Mouse (Mus musculus) adrenal gland, postnatal 4 days (tissue): ENCODE data around the gene Dmtf1. TPM values are rescaled to one million over a fixed set of nuclear protein-coding genes. Genes with fewer than 3 reads are reported as not detected.

Experiments
- DNase-seq, 2 experiments: peaks; one replicate each; pipeline ENCODE4 v3.0.0; 2021 to 2022; ENCODE audit warnings: low spot score in 2 of 2, mixed read lengths in 2 of 2
- total RNA-seq, 2 experiments: library from RNA; stranded (reverse); gene quantifications; 2 replicates each; pipeline ENCODE4 v1.2.3; 2021

Gene Dmtf1
- total RNA-seq, 2 experiments from 2014 or later: 27.1 to 33.2 TPM

DNA sequence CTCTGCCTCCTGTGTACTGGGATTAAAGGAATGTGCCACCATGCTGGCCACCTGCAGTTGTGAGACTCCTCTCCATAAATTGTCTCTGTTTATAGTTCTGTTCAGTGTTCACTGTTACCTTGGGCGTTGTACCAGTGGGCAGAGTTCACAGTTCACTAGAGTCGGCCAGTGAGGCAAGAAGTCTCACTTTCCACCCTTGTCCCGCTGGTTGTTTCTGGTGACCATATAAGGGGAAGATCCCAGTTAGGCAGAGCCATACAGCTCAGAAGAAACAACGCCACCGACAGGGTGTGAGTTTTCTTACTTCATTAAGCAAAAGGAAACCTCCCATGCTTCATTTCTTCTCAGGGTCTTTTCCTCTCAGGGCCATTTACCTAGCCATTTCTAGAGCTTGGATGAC lies 53.1 kb downstream of the Dmtf1 start:
- DNase-seq: no peak

DNA sequence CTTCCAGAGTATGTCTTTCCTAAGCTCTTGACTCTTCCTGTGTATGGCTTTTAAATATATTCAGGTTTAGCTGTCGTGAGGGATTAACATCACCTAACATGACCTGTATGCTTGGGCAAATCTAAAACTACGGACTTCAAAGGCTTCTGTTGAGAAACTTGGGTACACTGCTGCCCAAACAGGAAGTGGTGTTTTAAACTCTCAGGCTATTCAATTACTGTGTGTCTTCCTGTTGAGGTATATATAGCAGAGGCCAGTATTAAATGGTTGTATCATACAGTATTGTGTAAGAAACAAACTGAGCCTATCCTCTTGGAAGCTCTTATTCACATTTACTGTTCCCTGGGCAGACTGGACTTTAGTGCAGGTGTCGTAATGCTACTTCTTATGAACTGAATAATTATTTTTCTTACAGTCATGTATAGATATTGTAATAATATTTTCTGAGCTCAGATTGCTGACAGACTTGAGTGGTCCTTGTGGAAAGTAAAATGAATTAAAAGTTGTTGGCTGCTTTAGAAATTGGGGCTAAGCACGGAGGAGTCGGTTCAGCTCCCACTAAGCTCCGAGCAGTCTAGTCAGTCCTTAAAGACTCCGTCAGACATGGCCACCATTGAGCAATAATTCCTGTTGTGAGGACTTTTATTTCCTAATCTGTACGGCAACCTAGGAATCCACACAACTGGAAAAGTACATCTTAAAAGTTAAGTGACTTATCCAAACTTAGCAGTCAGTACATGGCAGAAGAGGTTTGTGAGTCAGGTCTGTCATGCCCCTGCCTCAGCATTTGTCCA lies 54.1 kb downstream of the Dmtf1 start:
- DNase-seq: no peak

DNA sequence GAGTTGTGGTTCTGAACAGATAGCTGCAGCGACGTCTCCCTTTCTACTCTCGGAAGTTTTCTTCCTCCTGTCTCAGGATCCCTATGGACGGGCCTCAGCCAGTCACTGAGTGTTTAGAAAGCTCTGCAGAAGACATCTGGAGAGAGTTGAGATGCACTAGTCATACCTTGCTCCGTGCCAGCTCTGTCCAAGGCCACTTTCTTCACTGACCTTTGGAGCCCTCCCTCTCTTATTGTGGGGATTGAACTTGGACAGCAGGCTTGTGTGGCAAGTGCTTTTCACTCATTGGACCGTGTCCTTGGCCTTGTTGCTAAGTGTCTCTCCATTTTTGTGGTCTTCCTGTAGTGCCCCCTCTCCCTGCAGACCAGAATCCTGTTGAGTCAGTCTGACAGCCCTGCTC lies 54.8 kb downstream of the Dmtf1 start:
- DNase-seq: peak in 1 of 2 experiments; percentile 10

DNA sequence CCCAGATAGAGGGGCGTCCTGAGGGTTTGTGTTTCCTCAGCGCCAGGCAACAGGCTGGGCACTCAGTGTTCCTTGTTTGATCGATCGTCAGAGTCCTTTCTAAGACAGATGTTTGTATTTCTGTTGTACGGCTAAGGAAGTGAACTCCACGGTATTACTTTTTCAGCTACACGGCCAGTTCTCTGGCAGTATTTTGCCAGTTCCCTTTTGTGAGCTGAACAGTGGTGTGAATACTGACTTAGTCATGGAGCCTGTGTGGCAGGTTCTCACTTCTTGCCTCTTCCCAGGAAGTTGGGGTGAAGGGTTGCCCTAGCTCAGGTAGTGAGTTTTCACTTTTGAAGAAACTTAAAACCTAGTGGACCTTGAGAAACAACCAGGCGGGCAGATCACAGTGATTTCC lies 57.6 kb downstream of the Dmtf1 start:
- DNase-seq: no peak

DNA sequence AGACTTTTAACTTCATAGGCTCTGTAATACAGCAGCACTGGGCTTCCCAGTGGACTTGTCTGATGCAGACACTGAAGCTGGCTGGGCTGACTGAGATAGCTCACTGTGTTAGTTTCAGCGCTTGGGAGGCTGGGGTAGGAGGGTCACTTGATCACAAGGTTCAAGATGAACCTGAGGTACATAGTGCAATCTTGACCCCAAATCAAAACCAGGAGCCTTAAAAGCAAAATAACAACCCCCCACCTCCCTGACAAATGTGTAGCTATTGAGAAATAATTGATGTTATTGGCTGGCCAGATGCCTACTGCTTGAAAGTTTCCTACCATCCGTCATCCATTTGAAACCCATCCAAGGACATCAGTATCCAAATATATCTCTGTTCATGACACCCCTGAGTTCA lies 58.9 kb downstream of the Dmtf1 start:
- DNase-seq: no peak

DNA sequence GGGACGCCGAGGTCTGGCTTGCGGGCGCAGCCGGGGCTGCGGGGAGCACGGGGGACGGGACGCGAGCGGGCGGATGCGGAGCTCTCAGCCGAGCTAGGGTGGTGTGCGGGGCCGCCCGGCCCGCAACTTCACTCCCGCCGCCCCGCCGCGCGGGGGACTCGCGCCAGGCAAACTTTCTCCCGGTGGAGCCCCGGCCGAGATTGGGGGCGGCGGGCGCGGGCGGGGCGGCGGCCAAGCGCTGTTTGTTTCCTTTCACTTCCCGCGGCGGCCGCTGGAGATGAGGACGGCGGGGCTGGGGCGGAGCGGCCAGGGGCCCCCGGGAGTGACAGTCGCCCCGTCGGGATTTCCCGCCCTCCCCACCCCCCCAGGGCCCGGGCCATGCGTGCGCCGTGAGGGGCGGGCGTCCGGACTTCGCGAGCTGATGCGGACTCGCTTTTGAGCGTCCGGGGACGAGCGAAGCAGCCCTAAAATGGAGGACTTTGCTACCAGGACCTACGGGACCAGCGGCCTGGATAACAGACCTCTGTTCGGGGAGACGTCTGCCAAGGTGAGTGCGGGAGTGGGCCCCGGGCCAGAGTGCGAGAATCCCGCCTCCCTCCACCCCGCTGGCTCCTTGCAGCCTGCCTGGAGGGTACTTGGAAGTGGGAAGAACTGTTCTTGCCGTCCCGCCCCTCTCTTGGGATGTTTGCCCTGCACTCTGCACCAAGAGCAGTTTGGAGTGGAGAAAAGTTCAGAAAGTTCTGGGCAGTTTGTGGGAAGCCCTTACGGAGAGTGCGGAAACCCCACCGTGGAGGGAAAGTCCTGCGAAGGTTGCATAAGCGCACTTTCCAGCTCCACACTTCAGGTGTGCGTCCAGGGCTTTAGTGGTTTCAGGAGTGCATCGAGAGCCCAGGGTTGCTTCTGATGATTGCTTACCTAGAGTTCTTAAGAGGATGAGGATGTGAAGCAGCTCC lies 60.5 kb downstream of the Dmtf1 start:
- peak; percentile 26 to 48 for DNase-seq

DNA sequence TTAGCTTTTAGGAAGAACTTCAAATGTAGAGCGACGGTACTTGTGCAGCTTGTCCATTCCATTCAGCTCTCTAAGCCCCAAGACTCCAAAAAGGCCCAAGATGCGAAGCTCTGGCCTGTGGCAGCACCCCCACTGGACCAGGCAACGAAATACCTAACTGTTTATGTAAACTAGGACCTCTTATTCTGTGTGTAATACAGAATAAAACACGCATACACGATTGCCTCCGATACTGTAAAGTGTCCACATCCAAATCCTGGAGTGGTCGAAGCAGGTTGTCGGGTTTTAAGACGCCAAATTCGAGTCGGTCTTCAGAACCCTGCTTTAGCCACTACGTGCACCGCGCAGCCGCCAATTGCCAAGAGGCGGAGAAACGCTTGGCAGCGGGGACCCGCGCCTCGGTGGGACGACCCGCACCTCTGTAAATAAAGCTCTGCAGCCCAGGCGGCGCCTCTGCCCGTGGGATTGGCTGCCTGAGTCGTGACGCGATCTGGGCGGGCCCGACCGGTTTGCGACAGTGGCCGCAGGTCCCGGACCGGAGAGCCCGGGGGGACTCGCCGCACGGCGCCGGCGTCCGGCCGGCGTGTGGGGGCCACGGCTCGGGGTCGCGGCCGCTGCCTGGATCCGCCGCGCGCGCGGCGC lies 61.2 kb downstream of the Dmtf1 start, which contains the start of gene Tmem243:
TSS of gene Tmem243 (plus strand) at position 462 of the 642 bp plus-strand sequence.
- DNase-seq: peak; percentile 68 to 85

DNA sequence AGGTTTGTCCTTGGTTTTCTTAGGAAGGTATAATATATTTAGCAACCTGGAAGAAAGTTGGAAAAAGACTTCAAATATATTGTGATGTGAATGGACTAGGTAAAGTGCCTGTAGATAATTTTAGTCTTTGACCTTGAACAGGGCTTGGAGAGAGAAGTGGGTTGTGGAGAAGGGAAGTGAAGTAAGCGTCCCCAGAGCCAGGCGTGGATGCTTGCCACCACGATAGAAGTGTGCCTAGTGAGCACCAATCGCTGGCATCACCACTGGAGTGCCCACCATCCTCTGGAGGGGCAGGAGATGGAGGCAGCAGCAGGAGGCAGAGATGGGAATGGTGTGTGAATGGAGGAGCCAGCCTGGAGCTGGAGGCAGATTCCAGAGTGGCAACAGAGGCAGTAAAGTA lies 68.1 kb downstream of the Dmtf1 start:
- no peak for DNase-seq

DNA sequence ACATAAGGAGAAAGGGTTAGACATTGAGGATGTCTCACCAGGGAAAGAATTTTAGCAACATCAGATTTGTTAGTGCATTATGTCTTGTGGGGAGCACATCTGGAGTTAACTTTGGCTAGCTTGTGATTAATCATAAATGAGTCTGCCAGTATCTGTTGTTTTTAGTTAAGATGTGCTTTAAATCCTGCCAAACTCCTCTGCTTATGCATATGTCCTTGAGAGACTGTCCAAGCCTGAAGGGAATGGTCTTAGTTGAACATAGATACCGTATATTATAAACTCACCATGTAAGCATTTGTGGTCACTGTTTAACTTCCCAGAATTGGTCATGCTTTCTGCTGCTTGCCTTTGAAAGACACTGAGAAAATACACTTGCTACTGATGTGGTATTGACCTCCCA lies 68.9 kb downstream of the Dmtf1 start:
- no peak for DNase-seq

DNA sequence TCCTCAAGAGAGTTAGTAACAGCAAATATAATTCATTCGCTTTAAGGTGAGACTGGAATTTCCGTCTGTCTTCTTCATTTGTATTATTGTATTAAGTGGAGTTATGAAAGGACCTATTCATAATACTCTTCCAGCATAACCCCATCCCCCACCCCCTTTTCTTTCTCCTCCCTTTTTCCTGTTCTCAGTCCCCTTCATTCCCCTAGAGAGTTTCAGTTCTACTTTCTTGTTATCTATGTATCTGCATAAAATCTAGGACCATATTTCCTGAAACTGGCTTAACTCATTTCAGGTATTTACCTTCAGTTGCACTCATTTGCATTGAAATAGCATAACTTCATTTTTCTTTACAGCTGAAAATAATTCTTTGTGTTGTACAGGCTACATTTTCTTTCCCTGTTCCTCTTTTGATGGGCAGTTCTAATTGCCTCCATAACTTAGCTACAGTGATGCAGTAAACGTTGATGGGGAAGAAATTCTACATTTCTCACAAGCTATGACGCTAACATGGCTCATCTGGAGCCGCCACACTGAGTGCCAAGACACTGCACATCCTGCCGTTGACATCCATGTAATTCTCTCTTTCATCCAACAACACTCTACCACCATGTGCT lies 71.0 kb downstream of the Dmtf1 start:
- DNase-seq: no peak

DNA sequence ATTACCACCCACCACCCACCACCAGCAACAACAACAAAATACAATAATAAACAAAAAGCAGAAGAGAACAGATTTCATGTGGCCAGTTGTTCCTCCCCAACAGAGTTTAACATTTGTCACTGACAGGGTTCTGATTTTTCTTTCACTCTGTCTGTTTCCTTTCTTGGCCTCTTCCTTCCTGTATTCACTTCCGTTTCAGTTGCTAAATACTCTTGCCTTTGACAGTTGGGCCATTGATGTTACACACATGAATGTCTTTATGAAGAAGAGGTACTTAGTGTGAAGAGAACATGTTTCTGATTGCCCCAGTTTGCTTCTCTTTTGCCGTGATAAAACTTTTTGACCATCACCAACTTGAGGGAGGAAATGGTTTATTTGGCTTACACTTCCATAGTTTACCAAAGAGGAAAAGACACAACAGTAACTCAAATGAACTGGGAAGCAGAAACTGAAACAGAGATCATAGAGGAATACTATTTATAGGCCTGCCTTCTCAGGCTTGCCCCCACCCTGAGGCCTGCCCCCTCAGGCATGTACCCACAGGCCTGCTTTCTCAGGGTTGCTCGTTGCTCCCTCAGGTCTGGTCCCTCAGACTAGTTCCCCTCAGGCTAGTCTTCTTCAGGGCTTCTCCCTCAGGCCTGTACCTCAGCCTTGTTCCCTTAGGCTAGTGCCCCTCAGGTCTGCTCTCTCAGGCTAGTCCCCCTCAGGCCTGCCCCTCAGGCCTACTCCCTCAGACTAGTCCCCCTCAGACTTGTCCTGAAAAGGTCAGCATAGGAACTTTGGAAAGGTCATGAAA lies 74.5 kb downstream of the Dmtf1 start:
- no peak for DNase-seq

DNA sequence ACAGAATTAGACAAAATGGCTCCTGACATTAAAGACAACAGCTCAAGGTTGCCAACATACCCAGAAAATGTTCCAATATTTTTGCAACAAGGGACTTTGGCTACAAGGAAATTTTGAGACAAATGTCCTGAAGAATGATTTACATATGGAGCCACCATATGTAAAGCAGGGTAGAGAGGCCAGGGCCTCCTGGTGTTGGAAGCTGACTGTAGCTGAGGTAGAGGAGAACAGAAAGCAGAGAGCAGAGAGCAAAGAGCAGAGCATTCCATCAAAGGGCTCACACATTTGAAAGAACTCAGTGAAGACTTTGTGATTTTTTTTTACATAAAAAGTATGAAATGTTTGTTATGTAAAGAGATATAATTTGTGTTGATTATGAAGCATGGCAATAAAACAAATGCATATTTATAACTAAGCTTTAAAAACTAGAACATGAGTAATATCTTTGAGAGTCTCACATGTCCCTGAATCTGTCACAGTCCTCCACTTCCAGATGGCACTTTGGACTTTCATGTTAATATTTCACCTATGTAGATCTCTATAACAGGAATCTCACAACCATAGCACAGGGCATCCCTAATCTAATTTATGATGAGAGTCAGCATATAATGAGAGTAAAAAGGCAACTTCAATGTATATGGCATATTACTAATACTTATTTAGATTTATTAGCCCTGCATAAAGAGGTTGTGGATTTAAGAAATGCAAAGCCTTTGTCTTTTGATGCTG lies 81.6 kb downstream of the Dmtf1 start:
- DNase-seq: no peak

DNA sequence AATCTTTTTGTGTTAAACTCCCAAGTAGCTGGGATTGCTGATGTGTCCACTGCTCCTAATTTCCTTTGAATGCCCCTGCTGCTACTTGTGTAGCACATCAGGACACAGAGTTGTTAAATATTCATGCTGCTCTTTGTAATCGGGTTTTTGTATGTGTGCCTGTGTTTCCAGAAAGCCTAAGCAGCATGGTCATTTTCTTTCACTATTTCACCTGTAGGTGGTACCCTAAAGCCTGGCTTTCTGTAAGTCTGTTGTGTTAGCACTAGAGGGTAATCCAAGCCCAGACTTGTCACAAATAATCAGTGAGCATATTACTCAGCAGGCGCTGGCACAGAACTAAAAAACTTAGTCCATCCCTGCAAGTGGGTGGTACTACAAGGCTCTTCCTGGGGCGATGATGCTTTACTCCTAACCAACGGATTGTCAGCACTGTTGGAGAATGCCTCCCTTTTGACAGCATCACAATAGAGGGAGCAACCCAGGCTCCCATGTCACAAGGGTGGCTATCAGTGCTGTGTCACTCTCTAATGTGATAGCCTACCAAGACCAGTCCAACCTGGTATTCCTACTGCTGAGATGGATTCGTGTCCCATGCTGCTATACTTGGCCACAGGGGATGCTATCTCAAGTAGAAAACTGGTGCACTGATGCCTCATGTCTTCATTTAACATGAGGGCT lies 88.3 kb downstream of the Dmtf1 start:
- no peak for DNase-seq

DNA sequence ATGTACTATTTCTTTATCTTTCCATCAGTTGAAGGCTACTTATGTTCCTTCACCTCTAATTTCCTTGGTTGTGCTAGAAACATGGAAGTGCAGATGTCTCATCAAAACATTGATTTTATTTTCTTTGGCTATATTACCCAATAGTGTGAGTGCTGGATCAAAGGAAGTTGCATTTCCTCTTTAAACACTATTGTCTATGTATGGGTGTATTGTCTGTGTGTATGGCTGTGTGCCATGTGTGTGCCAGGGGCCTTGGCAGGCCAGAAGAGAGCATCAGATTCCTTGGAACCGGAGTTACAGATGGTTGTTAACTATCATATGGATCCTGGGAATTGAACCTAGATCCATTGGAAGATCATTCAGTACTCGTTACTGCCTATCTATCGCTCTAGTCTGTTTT lies 90.2 kb downstream of the Dmtf1 start:
- DNase-seq: no peak

DNA sequence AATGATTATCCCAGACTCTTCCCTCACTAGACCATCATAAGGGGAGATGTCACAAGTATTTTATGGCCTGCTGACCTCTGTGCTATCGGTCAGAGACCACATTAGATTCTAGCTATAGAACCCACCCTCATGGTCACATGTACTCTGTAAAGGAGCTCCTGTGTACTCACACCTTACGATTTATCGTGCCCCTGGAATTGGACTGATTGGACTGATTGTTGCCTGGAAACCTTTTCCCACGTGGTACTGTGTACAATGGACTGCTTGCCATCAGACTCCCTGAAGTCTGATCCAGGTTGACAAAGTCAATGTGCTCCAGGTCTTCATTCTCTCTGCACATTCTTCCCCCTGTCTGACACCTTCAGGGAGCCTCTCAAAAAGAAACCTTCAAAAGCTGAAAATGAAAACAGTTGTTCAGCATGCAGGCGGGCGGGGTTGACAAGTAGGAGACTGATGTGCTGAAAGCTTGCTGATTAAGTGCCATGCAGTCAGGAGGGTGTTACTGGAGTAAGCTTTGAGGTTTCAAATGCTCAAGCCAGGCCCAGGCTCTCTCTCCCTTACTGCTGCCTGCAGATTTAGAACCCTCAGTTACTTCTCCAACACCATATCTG lies 91.9 kb downstream of the Dmtf1 start:
- DNase-seq: no peak

DNA sequence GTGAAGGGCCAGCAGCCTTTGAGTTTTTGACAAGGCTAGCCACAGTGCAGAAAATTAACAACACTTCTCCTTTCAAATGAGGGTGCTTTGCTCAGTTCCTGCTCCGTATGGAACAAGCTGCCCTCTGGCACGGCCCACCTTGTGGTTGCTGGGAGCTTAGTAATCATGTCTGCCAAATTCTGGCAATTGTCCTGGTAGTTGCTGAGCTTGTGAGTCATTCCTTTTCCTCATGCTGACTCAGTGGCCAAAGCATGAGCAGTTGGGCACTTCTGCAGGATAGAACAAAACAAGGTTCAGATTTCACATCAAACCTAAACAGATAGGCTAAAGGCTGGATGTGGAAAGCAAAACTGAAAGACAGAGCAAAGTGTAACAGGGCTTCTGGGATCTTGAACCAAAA lies 92.7 kb downstream of the Dmtf1 start:
- DNase-seq: peak in 1 of 2 experiments; percentile 16
